Mouse (Mus musculus) spleen, adult 18-20 months (tissue): ENCODE data around the gene Dcaf11.

Experiments
- DNase-seq, 2 experiments: peaks; one replicate each; pipeline ENCODE4 v3.0.0; 2022; ENCODE audit warnings: mixed read lengths in 2 of 2

Gene Dcaf11

DNA sequence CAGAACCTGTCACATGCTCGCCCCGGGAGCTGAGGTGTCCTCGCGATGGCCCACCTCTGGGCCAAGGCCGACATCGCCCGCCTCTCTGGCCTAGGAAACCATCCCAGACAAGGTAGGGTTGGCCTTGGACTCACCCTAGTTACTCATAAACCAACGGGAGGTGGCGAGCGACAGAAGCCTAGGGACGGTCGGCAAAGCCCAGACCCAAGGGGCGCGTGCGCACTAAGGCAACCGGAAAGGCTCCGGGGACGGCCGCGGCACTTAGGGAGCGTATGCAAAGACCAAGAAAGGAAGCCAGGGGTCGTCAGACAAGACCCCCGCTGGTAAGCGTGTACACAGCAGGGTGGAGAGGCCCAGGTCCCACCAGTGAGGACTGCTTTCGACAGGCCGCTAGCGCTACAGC, at the start of gene Dcaf11:
Gene Dcaf11 (plus strand): TSS at position 208 of the 403 bp plus-strand sequence.
- DNase-seq = peak; percentile 82 to 85

- DNase-seq = no peak
These were observed 49.6 kb upstream of the Dcaf11 start, which contains the start of gene Cpne6 for GRCm38 (mm10) chr14:55510125-55510731. TSS of gene Cpne6 (plus strand) at chr14:55510445.

GRCm38 (mm10) chr14:55511037-55511436, 48.8 kb upstream of the Dcaf11 start:
- DNase-seq = no peak

GRCm38 (mm10) chr14:55513927-55514326, 45.9 kb upstream of the Dcaf11 start:
- DNase-seq = no peak

DNA sequence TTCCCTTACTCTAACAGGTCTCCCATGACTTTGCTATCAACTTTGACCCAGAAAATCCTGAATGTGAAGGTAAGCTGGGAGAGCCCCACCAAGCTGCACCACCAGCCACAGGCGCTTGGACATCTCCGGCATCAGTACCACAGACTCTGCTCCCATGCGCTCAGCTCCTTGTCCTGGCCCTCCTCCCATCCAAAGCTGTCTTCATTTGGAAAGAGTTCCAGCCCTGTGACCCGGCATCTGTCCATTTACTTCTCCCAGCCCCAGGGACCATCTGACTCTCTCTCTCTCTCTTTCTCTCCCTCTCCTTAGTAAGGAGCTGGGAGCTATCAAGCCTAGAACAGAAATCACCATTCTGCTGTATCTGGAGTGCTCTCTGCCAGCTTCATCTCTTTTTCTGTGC, 44.0 kb upstream of the Dcaf11 start:
- DNase-seq = no peak

DNA sequence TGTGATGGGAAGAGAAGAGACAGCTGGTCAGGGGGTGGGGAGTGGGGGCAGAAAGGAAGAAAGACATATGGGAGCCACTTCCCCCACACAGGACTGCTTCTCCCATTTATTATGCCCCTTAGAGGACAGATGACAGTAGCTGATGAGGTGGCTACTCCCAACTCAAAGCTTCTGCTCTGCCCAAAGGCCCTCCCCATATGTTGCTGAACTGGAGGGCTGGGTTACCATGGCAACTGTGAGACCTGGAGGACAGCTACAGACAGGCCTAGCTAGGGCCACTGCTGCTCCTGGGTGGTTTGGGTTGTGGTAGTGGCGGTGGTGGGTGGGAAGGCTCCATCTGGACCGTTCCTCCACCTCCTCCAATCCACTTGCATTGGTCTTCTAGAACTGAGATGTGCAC, 40.9 kb upstream of the Dcaf11 start:
- no peak for DNase-seq

DNA sequence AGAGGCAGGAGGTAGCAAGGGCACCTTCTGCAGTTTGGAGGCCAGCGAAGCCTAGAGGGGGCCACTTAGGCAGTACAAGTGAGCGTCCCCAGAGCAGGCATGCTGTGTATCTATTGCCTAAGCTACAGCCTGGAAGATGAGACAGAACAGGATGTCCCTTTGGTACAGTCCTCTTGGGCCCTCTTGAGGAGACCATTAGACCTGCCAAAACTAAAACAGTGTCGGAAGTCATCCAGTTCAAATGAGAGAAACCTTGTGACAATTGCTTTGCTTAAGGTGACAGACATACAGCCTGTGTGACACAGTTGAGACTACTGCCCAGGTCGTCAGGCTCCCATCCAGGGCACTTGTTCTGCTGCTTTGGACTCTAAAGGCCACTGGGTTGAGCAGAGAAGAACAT, 40.2 kb upstream of the Dcaf11 start:
- DNase-seq = no peak

DNA sequence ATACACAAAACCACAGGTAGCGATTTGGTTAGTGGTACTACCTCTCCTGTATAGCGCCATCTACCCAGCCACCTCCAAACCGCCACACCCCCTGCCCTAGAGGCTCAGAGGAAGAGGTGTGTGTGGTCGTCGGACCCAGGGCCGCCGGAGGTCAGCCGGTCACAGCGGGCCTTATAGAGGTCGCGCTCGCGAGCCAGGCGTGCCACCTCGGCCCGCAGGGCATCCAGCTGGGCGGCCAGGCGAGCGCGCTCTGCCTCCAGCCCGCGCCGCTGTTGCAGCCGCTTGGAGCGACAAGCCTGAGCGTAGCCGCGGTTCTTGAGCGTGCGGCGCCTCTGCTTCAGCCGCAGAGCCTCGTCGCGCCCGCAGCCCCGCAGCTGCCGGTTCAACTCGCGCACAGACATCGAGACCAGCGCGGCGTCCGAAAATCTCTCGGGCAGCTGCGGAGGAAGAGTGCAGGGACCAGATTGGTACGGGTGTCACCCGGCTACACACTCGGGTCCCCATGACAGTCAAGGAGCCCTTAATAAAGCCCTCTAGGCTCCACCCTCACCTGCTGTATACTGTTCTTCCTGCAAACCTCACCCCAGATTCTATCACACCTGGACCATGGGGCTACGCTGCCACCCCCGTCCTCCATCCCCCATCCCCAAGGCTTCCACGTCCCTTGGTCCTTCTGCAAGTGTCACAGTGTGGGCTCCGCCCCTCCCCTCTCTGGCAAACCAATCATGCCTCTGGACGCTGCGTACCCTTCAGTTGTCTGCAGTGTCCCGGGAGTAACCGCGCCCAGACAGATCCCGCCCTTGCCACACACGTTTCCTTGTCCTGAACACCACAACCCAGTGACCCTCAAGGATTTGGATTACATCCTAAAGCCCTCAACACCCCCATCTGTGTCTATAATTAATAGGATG, 39.1 kb upstream of the Dcaf11 start:
- DNase-seq = no peak

- no peak for DNase-seq
These were observed 35.7 kb upstream of the Dcaf11 start for GRCm38 (mm10) chr14:55524062-55524461.

GRCm38 (mm10) chr14:55524785-55525184, 35.0 kb upstream of the Dcaf11 start, which contains the start of gene Nrl:
TSS of gene Nrl (minus strand) at chr14:55524981.
- DNase-seq = no peak

- no peak for DNase-seq
These were observed 33.1 kb upstream of the Dcaf11 start for GRCm38 (mm10) chr14:55526674-55527073.

GRCm38 (mm10) chr14:55527940-55528339, 31.9 kb upstream of the Dcaf11 start:
- DNase-seq = peak in 1 of 2 experiments; percentile 38

GRCm38 (mm10) chr14:55536116-55536745, 23.6 kb upstream of the Dcaf11 start:
- DNase-seq = peak in 1 of 2 experiments; percentile 58

- DNase-seq = peak; percentile 76 to 81
These were observed 19.6 kb upstream of the Dcaf11 start, which contains the start of gene Pck2 for GRCm38 (mm10) chr14:55540067-55540786. TSS of gene Pck2 (plus strand) at chr14:55540266.

- DNase-seq = peak; percentile 88 to 89
These were observed 19.0 kb upstream of the Dcaf11 start for GRCm38 (mm10) chr14:55540787-55541321.

- DNase-seq = no peak
These were observed 17.5 kb upstream of the Dcaf11 start for GRCm38 (mm10) chr14:55542268-55542667.

GRCm38 (mm10) chr14:55544334-55544733, 15.5 kb upstream of the Dcaf11 start:
- DNase-seq = no peak

DNA sequence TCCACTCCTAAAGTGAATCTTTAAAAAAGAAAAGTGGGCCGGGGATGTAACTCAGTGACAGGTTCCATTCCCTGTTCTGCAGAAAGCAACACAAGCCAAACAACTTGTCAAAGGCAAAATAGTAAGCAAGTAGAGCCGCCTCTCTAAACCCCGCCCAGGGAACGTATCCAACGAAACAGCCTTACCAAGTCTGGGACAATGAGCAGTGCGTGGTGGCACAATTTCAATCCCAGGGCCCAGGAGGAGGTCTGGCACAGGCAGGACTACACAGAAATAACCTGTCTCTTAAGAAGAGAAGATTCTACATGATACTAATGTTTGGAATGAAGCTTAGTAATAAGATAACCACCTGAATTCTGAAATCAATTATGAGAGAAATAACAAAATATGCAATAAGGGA, 9.6 kb upstream of the Dcaf11 start:
- no peak for DNase-seq

DNA sequence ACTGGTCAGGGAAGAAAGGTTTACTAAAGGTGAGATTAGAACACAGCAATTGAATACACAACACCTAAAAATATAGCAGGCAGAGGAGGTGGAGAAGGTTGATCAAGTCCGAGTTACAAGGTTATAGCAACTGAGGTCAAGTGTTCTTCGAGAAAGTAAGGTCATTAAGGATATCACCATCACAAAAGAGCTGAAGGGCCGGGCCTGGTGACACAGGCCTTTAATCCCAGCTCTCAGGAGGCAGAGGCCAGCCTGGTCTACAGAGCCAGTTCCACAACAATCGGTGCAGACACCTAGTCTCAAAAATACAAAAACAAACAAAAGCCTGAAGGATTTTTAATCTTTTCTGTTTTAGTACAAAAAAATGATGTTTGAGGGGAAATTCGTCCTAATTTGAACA, 8.5 kb upstream of the Dcaf11 start:
- DNase-seq = no peak

DNA sequence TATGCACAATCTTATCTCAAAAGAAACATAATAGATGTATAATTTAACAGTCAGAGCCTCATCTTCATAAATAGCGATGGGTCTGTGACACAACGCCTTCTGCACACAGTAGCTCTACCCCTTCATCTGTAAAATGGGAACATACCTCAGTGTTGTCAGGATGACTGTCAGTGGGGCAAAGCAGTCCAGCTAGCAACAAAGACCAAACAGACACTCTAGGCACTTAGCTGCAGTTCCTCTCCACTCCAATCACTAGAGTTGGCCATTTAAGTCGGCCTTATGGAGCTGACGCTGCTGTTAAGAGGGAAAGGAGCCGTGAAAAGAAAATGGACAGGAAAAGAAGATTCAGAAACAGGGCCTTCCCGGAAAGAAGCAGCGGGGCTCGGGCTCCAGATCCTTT, 8.0 kb upstream of the Dcaf11 start:
- no peak for DNase-seq

GRCm38 (mm10) chr14:55554635-55555034, 5.2 kb upstream of the Dcaf11 start:
- DNase-seq = no peak

DNA sequence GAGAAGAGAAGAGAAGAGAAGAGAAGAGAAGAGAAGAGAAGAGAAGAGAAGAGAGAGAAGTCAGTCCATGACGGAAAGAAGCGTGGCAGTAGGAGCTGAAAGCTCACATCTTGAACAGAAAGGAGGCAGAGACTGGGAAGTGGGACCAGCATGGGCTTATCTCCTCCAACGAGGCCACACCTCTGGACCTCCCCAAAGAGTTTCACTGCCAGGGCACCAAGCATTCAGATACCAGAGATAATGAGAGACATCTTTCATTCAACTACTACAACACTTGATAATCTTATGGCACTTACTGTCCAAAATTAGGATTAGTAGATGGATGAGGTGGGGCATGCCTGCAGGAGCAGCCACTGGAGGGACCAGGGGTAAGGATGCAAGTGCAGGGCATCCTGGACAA, 4.0 kb upstream of the Dcaf11 start:
- no peak for DNase-seq
